Mouse (Mus musculus) kidney, postnatal 0 days (tissue): ENCODE data around the gene Kars. TPM values are rescaled to one million over a fixed set of nuclear protein-coding genes. Genes with fewer than 3 reads are reported as not detected.

Source experiments
- ATAC-seq: fragments of 200-750 bp; cut with Nextera tagmentation; replicated peaks from 2 replicates; pipeline ENCODE4 v1.8.0; 2017; ENCODE audit warnings: low read depth, moderate number of reproducible peaks, moderate TSS enrichment, moderate library complexity; ENCODE audit not compliant: low FRiP score
- DNase-seq: peaks from one replicate; pipeline ENCODE4 v3.0.0-alpha.2; 2016; ENCODE audit warnings: low spot score
- H3K27ac ChIP-seq: fragments of 300-500 bp; sonication (generic); 2 replicates; pipeline ENCODE4 v1.5.1; 2014; ENCODE audit warnings: mild to moderate bottlenecking
- H3K27me3 ChIP-seq: fragments of 300-500 bp; sonication (generic); 2 replicates; pipeline ENCODE4 v1.6.1; 2014; ENCODE audit warnings: low read length, mixed read lengths; ENCODE audit not compliant: insufficient read depth
- H3K36me3 ChIP-seq: fragments of 300-500 bp; sonication (generic); 2 replicates; pipeline ENCODE4 v1.6.1; 2014; ENCODE audit warnings: low read length, mixed read lengths; ENCODE audit not compliant: insufficient read depth
- H3K4me1 ChIP-seq: fragments of 300-500 bp; sonication (generic); replicated peaks from 2 replicates; pipeline ENCODE4 v1.6.1; 2014; ENCODE audit warnings: antibody characterized with exemption, low read length, mixed read lengths; ENCODE audit not compliant: insufficient read depth
- H3K4me2 ChIP-seq: fragments of 300-500 bp; sonication (generic); 2 replicates; pipeline ENCODE4 v1.6.1; 2014; ENCODE audit warnings: mild to moderate bottlenecking, low read length, moderate library complexity, mixed read lengths
- H3K4me3 ChIP-seq: fragments of 300-500 bp; sonication (generic); replicated peaks from 2 replicates; pipeline ENCODE4 v1.5.1; 2014; ENCODE audit warnings: low read depth, low read length
- H3K9ac ChIP-seq: fragments of 300-500 bp; sonication (generic); 2 replicates; pipeline ENCODE4 v1.6.1; 2014; ENCODE audit warnings: low read depth, low read length
- H3K9me3 ChIP-seq: fragments of 300-500 bp; sonication (generic); replicated peaks from 2 replicates; pipeline ENCODE4 v1.6.1; 2016; ENCODE audit warnings: low read length, inconsistent platforms, mixed read lengths
- CTCF ChIP-seq: IDR thresholded peaks from 2 replicates; pipeline ENCODE4 v1.5.1; 2016; ENCODE audit warnings: antibody characterized with exemption, low read depth, mild to moderate bottlenecking, moderate library complexity
- WGBS: fragments of 180-500 bp; shearing (Covaris S2); extraction: QIAGEN DNeasy Blood & Tissue Kit; methylation state at CpG from one replicate; pipeline ENCODE4 v1.1.7; 2014; 5-methylcytosine and 5-hydroxymethylcytosine counted together
- polyA plus RNA-seq: library from polyadenylated mRNA; unstranded; fragments of >200 nt; fragmentation: Nextera tagmentation; extraction: Ambion mirVana; gene quantifications from 2 replicates; pipeline ENCODE4 v1.2.1, GENCODE M21; 2015

The Kars gene
- polyA plus RNA-seq, 1 experiment from 2014 or later = 139 TPM

- 3% methylated on average over 32 of the region's 33 CpGs for WGBS
- peak; percentile 88 for ATAC-seq
These were observed 19.0 kb downstream of the Kars start, which contains the start of gene Adat1 for GRCm38 (mm10) chr8:111992013-111992702. TSS of gene Adat1 (minus strand) at chr8:111992302.

DNA sequence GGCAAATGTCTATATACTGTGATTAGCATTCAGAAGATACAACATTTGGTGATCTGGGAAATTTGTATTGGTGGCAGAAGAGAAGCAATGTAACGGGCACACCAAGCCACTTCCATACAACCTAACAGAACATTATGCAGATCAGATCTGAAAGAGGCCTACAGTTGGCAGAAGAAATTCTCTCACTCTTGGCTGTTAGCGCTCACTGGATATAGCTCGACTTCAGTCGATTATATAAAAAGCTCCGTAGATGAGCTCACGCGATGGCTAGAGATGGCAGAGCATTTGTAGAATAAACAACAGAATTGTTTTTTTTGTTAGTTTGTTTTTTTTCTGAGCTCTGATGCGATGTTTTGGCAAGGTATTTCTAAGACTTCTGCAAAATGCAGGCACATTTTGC lies 19.8 kb downstream of the Kars start:
- peak overlapping the region; percentile 75; the same call in 1 of the 2 replicates for H3K9ac ChIP-seq
- peak overlapping the region; percentile 72 for H3K4me3 ChIP-seq
- H3K27me3 ChIP-seq = no peaks in the 10 kb centered on the region
- no peak overlapping the region for H3K27ac ChIP-seq
- H3K4me2 ChIP-seq = peak overlapping the region; percentile 80
- no peak for TF ChIP-seq CTCF
- H3K4me1 ChIP-seq = 0 out of 2 replicates have a peak, but pooled peaks cover 3% of the 10 kb centered on the region
- peaks cover 40% of the 10 kb centered on the region for H3K36me3 ChIP-seq
- WGBS = 66% methylated on average over 8 of the region's 8 CpGs
- H3K9me3 ChIP-seq = no peaks in the 10 kb centered on the region
- DNase-seq = no peak
- no peak for ATAC-seq

More at GRCm38 (mm10) chr8:111992013-111992702, 19.0 kb downstream of the Kars start, which contains the start of gene Adat1:
- Histone ChIP-seq H3K36me3 (peaks cover 48% of the 10 kb centered on the region), H3K9me3 (no peaks in the 10 kb centered on the region), H3K4me2 (peak within 1 kb of the TSS; percentile 80), H3K4me1 (0 out of 2 replicates have a peak, but pooled peaks cover 3% of the 10 kb centered on the region), H3K27ac (no peak within 1 kb of the TSS), H3K4me3 (peak within 1 kb of the TSS; percentile 72), H3K27me3 (no peaks in the 10 kb centered on the region), H3K9ac (peak within 1 kb of the TSS; percentile 75)
- TF ChIP-seq CTCF = no peak
- DNase-seq = peak; percentile 95

DNA sequence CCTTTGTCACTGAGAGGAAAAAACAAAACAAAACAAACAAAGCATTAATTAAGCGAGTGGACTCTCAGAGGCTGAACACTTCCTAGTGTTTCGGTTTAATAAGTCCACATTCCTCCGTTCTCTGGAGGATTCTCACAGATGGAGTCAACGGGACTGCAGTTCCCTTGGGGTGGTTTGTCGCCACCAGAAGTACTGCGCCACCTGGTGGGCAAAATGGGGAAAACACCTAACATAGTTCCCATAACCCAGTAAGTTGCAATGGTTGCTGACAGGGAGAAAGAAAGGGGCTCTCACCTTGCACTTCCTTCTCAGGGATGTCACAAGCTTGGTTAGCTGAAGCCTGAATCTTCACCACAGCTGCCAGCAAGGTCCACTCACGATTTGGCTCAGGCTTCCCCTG lies 21.2 kb downstream of the Kars start:
- ATAC-seq (peak; percentile 14; the same call in 1 of the 2 replicates), DNase-seq (peak; percentile 91)
- no peak overlapping the region for H3K9ac ChIP-seq
- WGBS = 8% methylated on average over 7 of the region's 7 CpGs
- H3K4me3 ChIP-seq = no peak overlapping the region
- peaks cover 29% of the 10 kb centered on the region for H3K36me3 ChIP-seq
- peak overlapping the region; percentile 23; the same call in 1 of the 2 replicates for H3K4me2 ChIP-seq
- H3K9me3 ChIP-seq = no peaks in the 10 kb centered on the region
- no peak overlapping the region for H3K27ac ChIP-seq
- H3K27me3 ChIP-seq = no peaks in the 10 kb centered on the region
- H3K4me1 ChIP-seq = 0 out of 2 replicates have a peak, but pooled peaks cover 3% of the 10 kb centered on the region
- TF ChIP-seq CTCF = peak; percentile 91

- H3K36me3 ChIP-seq = peaks cover 10% of the 10 kb centered on the region
- DNase-seq (no peak), ATAC-seq (no peak)
- peak overlapping the region; percentile 10; the same call in 1 of the 2 replicates for H3K27ac ChIP-seq
- H3K9me3 ChIP-seq = no peaks in the 10 kb centered on the region
- no peaks in the 10 kb centered on the region for H3K4me1 ChIP-seq
- H3K27me3 ChIP-seq = no peaks in the 10 kb centered on the region
- no peak overlapping the region for H3K4me2 ChIP-seq
- H3K4me3 ChIP-seq = no peak overlapping the region
- WGBS = 54% methylated on average over 10 of the region's 10 CpGs
- H3K9ac ChIP-seq = no peak overlapping the region
- TF ChIP-seq CTCF = no peak
These were observed 26.6 kb downstream of the Kars start for GRCm38 (mm10) chr8:111984511-111984910.

- 75% methylated on average over 7 of the region's 7 CpGs for WGBS
- DNase-seq = no peak
These were observed 29.0 kb downstream of the Kars start for GRCm38 (mm10) chr8:111982116-111982515.

DNA sequence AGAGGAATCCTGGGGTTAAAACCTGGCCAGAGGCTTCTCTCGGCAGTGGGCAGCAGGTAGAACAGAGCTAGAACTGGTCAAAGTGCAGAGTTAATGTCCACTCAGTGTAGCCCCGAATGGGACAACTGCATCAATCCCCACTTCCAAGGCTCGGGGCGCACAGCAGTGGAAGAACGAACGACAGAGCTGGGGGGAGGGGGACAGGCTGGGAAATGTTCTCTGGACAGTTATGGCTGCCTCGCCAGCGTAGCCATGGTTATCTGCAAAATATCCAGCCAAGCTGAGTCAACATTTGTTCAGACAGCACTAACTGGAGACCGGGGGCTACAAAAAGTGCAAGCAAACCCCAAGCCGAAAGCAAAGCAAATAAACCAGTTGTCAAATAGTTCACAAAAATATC lies 33.0 kb downstream of the Kars start:
- ATAC-seq (no peak), DNase-seq (no peak)
- no peak overlapping the region for H3K9ac ChIP-seq
- no peaks in the 10 kb centered on the region; the same call in 1 of the 2 replicates for H3K36me3 ChIP-seq
- H3K27ac ChIP-seq = no peak overlapping the region
- H3K4me2 ChIP-seq = no peak overlapping the region
- WGBS = 76% methylated on average over 10 of the region's 10 CpGs
- no peaks in the 10 kb centered on the region for H3K9me3 ChIP-seq
- no peaks in the 10 kb centered on the region for H3K27me3 ChIP-seq
- no peak overlapping the region for H3K4me3 ChIP-seq
- H3K4me1 ChIP-seq = no peaks in the 10 kb centered on the region
- TF ChIP-seq CTCF = no peak

More at GRCm38 (mm10) chr8:111982116-111982515, 29.0 kb downstream of the Kars start:
- peak; percentile 55 for TF ChIP-seq CTCF
- no peak overlapping the region for H3K9ac ChIP-seq
- H3K9me3 ChIP-seq = no peaks in the 10 kb centered on the region
- H3K27ac ChIP-seq = no peak overlapping the region
- no peak for ATAC-seq
- H3K4me3 ChIP-seq = no peak overlapping the region
- H3K36me3 ChIP-seq = no peaks in the 10 kb centered on the region
- H3K27me3 ChIP-seq = no peaks in the 10 kb centered on the region
- H3K4me1 ChIP-seq = no peaks in the 10 kb centered on the region
- H3K4me2 ChIP-seq = no peak overlapping the region
